Mouse (Mus musculus) liver (tissue): ENCODE data around the gene Nutm2.
A peak's percentile ranks its signal among the peaks of the same experiment; 100 is the strongest.
"Not testable (repeated sequence)": the region's sequence is repeated elsewhere in the genome, so short reads cannot be mapped to it uniquely, and the experiment has no call there.

Experiments
- DNase-seq: peaks from one replicate; pipeline ENCODE4 v3.0.0-alpha.2; 2020; ENCODE audit warnings: mixed read lengths

Nutm2 gene

DNA sequence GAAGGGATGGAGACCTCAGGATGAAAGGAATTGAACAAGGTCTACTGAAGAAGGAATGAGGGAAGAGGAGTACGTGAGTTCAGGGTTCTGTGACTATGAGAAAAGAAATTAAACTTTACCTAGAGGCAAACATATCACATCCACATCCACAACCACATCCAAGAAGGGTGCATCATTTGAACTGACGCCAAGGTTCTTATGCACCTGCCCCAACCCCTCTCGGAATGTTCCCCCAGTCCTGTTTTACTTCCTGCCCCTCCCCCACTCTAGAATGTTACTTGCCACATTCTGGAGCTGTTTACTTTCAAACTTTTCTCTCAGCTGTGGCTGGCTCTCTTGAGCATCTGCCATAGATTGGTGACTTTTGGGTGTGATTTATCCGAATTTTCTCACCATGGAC, at the start of gene Nutm2:
Gene Nutm2, plus strand, starts transcription at position 301 of the 400 bp plus-strand sequence.
- DNase-seq, result no peak

DNA sequence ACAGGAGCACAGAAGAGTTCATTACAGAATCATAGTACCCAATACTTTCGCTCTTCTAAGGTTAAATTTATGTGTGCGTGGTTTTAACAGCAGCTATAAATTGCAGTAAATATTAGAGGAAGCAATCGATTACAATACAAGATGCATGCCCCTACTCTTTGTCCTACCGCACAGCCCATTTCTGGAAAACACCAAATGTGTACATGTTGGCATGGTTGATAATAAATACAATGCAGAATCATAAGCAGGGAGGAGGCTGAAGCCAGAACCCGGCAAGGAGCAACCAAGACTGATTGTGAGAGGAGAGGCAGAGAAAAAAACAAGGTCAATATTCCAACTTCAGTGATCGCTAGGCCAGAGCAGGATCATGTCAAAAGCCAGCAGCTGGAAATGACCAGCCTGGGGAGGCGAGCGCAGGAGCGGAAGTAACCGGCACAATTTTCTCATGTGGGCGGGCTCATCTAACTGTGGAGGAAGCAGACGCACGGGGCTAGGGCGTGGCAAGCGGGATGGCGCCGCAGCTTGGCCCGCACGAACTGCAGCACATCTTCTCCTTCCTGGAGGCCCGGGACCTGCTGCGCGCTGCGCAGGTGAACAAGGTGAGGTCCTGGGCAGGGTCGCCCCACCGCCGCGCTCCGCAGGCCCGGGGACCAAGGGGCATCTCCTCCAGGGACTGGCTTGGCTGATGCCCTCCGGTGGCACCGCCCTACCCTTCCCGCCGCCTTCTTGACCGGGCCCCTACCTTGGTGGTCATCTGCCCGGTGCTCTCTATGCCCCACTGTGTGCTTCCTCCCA, 49.5 kb upstream of the Nutm2 start, which contains the start of gene Fbxw17:
Gene Fbxw17, plus strand, starts transcription at position 476 of the 795 bp plus-strand sequence.
- peak; percentile 70 for DNase-seq

DNA sequence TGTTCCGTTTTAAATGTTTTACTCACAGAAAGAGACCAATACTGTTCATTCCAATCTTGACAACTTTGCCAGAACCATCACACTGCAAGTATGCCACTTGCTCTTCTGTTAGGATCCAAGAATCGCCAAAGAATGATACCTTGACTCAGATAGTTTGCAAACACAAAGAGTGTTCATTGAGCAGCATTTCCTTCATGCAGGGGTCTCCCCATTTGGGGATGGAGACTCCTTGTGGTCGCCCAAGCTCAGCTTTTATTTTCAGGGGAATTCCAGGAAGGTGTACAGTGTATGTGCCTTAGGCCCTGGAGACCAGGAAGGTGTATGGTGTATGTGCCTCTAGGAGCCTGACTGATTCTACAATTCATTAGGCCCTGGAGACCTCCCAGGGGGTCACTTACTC, 48.7 kb upstream of the Nutm2 start:
- no peak for DNase-seq

DNA sequence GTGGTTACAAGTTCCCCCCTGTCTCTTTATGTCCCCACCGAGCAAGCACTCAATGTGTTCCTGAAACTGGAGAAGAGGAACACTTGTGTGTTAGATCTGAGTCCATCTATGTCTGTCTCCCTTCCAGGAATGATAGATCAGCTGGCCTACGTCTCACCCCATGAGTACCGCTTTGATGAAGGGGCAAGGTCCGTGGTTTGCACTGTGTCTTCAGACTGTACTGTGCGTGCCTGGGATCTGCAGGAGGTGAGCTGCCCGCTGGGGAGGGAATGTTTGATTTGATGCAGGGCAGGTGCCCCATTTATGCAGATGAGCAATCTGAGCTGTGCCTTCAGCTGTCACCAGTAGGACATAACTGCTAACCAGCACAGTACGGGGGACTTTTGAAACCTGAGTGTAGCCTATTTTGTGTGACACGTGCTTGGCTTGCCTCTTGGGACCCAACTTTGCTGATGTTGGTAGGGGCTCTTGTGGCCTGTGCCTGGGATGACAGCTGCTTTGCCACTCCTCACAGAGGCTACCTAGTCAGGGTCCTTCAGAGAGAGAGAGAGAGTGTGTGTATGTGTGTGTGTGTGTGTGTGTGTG, 43.4 kb upstream of the Nutm2 start:
- DNase-seq, result no peak

DNA sequence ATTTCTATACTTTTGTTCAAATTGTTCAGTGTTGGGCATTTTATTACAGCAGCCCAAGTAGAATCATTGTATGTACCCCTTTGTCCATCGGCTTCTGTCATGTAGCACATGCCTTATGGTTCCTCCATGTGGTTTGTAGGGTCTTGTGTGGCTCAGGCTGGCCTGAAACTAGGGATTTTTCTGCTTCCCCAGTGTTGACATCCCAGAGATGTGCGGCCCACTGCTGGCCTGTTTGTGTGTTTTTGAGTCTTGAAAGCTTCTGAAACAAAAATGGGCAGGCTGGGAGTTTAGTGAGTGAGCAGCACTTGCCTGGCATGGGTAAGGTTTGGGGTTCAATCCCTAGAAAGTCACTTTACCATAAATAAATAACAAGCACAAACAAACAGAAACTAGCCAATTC, 42.6 kb upstream of the Nutm2 start:
- DNase-seq, result no peak

DNA sequence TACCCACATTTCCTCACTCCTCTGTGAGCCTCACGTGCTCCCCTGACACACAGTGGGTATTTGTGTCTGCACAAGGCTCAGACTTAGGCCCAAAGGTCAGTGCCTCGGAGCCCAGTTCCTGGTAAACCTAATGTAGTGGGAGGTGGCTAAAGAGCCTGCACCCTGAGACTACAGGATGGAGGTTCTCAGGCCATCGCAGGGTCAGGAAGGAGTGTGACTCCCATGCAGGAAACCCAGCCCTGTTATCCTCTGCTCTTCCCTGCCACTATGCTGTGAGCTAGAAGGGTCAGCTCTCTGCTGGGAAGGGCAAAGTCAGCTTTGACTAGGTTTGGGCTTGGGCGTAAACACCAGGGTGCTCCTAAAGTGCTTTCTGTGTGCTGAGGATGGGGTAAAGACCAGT, 40.4 kb upstream of the Nutm2 start:
- no peak for DNase-seq

DNA sequence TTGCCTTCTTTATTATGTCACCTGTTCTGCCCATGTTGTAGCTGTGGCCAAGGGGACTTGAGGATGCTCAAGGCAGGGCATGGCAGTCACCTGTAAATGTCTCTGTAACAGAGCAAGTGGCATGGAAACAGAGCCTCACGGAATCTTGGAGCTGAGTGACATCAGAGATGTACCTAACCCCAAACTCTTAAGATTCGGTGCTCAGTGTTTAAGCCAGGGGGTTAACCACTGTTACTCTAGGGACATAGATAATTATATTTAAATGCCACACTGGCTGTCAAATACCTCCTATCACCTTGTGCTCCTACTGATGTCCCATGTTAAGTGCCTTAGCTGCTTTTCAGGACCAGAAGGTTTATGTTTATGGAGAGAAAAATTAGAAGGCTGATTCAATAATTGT, 23.3 kb upstream of the Nutm2 start, which contains the start of gene Gm47429:
Gene Gm47429, minus strand, starts transcription at position 101 of the 400 bp plus-strand sequence.
- DNase-seq, result no peak

DNA sequence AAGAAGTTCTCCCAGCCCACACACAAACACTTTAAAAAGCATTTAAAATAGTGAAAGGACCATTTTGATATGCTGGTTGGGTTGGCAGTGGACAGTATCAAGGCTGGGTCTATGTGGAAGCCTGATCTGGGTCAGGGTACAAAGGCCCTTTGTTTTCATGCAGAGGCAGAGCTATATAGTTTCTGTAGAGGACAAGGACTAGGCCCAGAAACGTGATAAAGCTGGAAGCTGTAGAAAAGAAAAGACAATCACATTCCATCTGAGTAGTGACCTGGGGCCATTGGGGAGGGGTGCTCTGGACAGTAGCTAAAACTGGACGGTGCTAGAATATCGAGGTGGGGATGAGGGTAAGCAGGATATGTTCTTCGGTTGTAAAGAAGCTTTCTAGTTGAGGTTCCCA, 21.8 kb upstream of the Nutm2 start:
- DNase-seq, result no peak

DNA sequence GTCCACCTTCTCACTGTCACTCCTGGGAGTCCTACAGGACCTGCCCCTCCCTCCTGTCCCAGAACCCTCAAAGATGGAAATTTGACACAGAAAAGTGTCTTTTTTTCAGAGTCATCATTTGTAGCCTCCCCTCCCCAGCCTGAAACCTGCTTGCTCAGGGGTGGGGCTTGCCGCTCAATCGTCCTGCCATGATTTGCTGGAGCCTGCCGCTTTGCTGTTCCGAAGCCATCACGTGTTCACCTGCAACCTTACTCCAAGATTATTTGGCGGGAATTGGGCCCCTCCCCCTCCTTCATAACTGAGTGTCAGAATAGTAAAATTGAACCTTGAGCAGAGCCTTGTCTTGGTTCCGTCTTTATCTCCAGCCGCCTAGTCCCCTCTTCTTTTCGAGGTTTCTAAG, 14.8 kb upstream of the Nutm2 start:
- not testable (repeated sequence) for DNase-seq

DNA sequence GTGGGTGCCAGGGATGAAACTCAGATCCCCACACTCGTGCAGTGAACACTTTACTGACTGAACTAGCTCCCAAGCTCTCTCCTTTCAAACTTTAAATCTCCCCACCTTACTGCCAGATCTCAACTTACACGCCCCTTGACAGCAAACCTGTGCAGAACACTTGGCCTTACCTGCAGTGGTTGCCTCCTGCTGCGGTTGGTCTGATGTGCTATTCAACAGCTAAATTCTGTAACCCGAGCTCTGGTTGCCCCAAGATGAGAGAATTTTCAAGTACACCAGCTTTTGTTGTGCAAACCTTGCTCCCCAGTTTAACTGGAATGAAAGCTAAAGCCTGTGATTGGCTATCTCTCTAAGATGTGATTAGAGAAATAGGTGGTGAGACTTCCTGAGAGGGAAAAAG, 13.7 kb upstream of the Nutm2 start:
- no peak for DNase-seq

DNA sequence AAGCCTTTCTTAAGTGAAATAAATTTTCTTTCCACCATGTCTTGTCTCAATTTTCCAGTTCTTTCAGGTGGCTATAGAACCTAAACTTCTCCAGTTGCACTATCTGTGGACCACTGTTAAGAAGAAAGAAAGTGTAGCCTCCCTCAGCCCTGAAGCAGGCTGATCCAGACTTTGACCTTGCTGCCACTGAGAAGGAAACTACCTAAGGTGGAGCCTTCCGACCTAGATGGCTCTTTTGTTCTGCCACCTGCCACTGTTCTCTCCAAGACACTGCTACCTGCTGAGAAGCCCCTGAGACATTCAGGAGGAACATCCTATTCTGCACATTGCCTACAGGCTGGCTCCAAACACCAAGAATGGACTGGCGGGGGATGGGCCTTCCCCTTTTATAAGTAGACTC, 6.7 kb upstream of the Nutm2 start:
- DNase-seq, result not testable (repeated sequence)

DNA sequence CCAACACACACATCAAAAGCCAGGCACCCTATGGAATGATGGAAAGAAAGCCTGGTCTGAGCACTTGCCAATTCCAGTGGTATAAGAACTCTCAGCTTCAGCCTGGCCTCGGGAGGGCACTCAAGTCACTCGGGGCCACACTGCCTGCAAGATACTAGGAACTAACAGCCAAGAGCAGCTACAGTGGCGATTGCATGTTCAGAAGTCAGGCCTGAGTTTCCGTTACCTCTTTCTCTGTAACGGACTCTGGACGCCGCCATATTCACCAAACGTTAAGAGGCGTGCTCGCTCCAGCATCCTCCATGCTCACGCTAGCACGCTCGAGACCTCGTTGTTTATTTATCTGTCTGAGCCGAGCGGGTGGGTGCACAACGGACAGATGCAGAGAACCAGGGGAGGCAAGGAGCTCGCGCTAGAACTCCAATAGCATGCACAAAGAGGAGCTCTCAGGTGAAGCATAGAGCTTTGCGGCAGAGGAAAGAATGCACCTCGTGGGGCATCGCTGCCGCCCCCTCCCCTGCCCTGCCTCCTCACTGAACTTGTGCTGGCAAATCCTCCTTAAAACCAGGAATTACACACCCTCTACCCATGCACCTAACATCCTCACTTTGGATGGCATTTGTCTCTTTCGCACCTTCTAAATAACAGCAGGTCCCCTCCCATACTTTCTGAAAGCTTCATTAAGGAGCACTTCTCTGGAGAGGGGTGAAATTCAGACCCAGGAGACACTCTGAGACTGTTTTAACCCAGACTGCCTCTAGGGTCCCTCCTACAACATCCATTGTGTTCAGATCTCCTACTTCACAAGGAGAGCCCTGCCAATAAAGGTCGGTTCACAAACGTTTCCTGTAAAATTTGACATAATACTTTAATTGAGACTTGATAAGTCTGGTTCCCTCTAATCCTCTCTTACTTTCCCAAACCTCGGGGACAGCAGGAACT, 2.2 kb upstream of the Nutm2 start:
- DNase-seq, result no peak

DNA sequence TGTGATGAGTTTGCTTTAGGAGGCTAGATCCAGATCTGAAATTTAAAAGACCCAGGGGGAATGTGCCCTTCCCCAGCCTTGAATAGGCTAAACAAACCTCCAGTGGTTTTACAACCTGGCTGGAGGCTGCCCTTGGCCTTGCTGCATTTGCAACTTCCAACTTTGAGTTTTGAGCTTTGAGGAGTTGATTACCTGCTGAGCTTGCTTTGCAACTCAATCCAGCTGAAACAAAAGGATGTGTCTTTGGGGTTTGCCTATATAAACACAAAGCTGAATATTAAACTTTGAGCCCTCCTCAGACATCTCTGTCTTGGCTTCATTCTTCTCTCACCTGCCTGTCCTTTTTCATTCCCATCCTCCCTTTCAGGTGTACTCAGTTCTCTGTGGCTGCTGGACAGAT, 21.4 kb downstream of the Nutm2 start:
- not testable (repeated sequence) for DNase-seq

DNA sequence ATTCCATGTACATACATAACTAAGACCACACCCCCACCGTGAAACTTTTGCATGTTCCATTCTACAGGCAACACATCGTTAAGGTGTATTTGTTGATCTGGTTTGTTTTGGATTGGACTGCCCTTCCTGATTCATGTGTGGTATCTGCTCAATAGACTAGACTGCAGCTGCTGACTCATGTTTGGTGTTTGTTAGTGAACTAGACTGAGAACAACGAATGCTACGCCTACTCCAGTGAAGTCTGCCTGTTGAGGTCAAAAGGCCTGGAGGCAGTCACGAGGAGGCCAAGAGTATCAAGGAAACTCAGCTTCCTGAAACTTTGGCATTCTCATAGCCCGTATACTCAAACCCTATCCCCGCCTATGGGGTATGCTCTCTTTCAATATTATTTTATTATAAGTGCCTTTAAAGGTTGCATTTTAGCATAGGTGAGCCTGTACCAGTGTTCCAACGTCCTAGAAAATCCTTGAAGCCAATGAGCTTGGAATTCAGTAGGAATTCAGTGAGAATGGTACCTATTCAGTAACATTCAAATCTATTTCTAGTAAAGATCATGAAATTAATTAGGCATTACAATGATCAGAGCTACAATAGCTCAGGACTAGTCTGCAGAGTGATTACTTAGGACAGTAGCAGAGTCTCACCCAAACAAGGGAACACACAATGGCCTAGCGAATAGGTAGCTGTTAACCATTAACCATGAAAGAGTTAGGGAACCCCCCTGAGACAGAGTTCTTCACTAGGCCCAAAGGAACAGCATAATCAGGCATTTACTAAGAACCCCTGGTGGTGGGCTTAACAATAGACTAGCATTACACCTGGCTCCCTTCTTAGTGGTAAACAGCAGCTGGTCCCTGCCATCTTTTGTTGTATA, 43.6 kb downstream of the Nutm2 start:
- DNase-seq, result not testable (repeated sequence)
